Mouse (Mus musculus) cortical plate, adult 2 months (tissue): ENCODE measurements around the gene Iqcd.

Experiments
- CTCF ChIP-seq: fragments of 200-500 bp; IDR thresholded peaks from 2 replicates; pipeline ENCODE4 v1.5.1; 2011; ENCODE audit warnings: mild to moderate bottlenecking, control low read depth, low read length; ENCODE audit not compliant: insufficient read depth; ENCODE audit errors: extremely low read depth
- POLR2A ChIP-seq: fragments of 200-500 bp; IDR thresholded peaks from 2 replicates; pipeline ENCODE4 v1.6.1; 2011; ENCODE audit warnings: mild to moderate bottlenecking, low read length, control low read depth; ENCODE audit not compliant: insufficient read depth; ENCODE audit errors: extremely low read depth

- TF ChIP-seq POLR2A (no peak), CTCF (no peak)
Measured at GRCm38 (mm10) chr5:120562956-120563913, 25.6 kb upstream of the Iqcd start.
